Mouse (Mus musculus) bone marrow, adult 2 months (tissue): ENCODE measurements around the gene Olfr1037. TPM values are rescaled to one million over a fixed set of nuclear protein-coding genes. Genes with fewer than 3 reads are reported as not detected.
"Not testable (repeated sequence)": the region's sequence is repeated elsewhere in the genome, so short reads cannot be mapped to it uniquely, and the experiment has no call there.

Experiments
- H3K27ac ChIP-seq: fragments of 200-500 bp; 2 replicates; pipeline ENCODE4 v1.5.1; 2012; ENCODE audit warnings: low read depth, mild to moderate bottlenecking, control low read depth, inconsistent platforms, low read length; ENCODE audit not compliant: control insufficient read depth, poor library complexity, insufficient read depth
- H3K4me1 ChIP-seq: fragments of 200-500 bp; 2 replicates; pipeline ENCODE4 v1.6.1; 2011; ENCODE audit warnings: low read length; ENCODE audit not compliant: control insufficient read depth, insufficient read depth
- H3K4me3 ChIP-seq: fragments of 200-500 bp; replicated peaks from 2 replicates; pipeline ENCODE3; 2011; ENCODE audit warnings: mild to moderate bottlenecking, low read depth, low read length, control low read depth; ENCODE audit not compliant: control insufficient read depth
- CTCF ChIP-seq: fragments of 200-500 bp; IDR thresholded peaks from 2 replicates; pipeline ENCODE4 v1.5.1; 2011; ENCODE audit warnings: low read length, control low read depth; ENCODE audit not compliant: control insufficient read depth, insufficient read depth
- POLR2A ChIP-seq: fragments of 200-500 bp; IDR thresholded peaks from 2 replicates; pipeline ENCODE4 v1.6.1; 2011; ENCODE audit warnings: low read depth, mild to moderate bottlenecking, control low read depth, low read length, borderline replicate concordance; ENCODE audit not compliant: control insufficient read depth
- WGBS: fragments of 180-500 bp; shearing (Covaris S2); methylation state at CpG from one replicate; pipeline ENCODE4 v1.1.7; 2018; 5-methylcytosine and 5-hydroxymethylcytosine counted together
- polyA plus RNA-seq: library from polyadenylated mRNA; stranded (reverse); fragments of >200 nt; gene quantifications from 2 replicates; pipeline ENCODE4 v1.2.4, GENCODE M21; 2011; ENCODE audit warnings: low replicate concordance; ENCODE audit not compliant: missing spikeins, insufficient read depth, insufficient read length

Olfr1037 gene
- not detected in 2 replicates for polyA plus RNA-seq

DNA sequence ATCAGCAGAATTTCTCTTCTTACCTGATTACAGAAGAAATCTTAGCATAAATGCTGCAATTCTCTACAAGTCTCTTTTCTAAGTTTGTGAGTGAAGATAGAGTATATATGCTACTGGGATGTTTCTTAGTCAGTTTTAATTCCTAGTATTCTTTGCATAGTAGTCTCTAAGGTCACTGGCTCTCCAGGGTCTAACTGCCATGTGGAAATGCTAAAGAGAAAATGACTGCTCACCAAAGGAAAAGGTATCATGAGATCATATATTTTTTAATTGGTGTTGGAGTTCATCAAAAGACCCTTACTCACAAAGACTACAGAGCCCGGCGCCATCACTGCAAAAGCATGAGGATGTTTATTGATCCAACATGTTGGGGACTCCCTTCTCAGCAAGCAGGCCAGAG, at the start of gene Olfr1037:
Gene Olfr1037 (minus strand): TSS at position 101 of the 400 bp plus-strand sequence.
- Histone ChIP-seq H3K27ac (no peak within 1 kb of the TSS), H3K4me3 (no peak within 1 kb of the TSS), H3K4me1 (no peaks in the 10 kb centered on the region)
- WGBS, result 76% methylated on average over 2 of the region's 2 CpGs
- TF ChIP-seq CTCF, result no peak
- no peak for TF ChIP-seq POLR2A

DNA sequence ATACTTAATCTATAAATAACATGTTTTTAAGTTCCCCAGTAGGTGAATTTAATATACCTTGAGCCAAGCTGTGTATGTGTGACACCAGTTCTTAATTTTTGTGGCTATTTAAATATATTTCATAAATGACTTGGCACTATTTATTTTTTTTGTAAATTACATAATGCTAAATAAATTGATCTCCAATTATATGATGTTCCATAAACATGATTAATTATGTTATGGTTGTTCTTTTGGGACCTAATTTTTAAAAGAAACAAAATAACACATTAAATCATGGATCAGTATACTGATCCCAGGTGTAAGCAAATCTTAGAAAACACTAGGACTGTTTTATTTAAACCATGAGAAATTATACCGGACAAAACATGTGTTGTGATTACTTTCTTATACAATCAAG, 48.6 kb upstream of the Olfr1037 start, which contains the start of gene Olfr1039:
Gene Olfr1039 (minus strand): TSS at position 101 of the 400 bp plus-strand sequence.
- TF ChIP-seq POLR2A (no peak), CTCF (no peak)
- H3K4me3 ChIP-seq, result no peak within 1 kb of the TSS
- H3K4me1 ChIP-seq, result no peaks in the 10 kb centered on the region
- no peak within 1 kb of the TSS for H3K27ac ChIP-seq
- 81% methylated on average over 1 of the region's 1 CpGs for WGBS

DNA sequence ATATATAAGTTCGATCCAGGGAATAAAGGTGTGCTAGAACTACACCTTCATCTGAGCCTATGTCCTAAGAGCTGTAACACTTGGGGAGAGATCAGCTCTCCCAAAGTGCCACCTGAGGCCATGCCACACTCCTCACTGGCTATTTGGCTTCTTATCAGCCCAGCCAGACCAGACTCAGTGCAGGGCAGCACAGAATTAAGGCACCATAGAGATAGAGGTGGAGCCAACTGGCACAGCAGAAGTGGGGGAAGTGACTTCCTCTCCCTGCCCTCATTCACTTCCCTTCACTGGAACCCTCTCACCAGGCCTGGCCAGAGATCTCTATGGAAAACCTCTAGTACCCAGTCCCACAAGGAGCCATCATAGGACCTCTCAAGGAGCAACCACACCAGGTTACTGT, 6.7 kb downstream of the Olfr1037 start:
- not testable (repeated sequence) for H3K4me1 ChIP-seq, H3K27ac ChIP-seq
- WGBS, result 69% methylated on average over 1 of the region's 1 CpGs

DNA sequence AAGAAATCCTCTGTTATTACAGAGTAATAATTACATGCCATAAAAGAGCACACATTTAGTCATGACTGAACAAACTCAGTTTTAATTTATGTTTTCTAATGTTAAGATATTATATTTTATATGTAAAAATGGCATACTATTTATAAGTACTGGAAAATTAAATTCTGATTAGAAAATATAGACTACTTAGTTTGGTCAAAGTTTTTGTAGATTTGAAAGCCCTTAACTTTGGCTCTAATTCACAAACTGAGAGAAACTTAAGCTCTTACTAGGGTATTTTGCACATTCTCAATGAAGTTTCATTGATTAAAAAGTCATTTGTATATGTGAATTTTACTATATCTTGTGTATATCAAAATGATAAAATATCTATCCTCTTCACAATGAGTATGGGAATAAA, 13.5 kb downstream of the Olfr1037 start, which contains the start of gene Olfr1036:
Gene Olfr1036 (plus strand): TSS at position 301 of the 400 bp plus-strand sequence.
- H3K4me1 ChIP-seq, H3K27ac ChIP-seq, H3K4me3 ChIP-seq: not testable (repeated sequence)

More for the DNA sequence above, 6.7 kb downstream of the Olfr1037 start:
- H3K4me3 ChIP-seq, result not testable (repeated sequence)

DNA sequence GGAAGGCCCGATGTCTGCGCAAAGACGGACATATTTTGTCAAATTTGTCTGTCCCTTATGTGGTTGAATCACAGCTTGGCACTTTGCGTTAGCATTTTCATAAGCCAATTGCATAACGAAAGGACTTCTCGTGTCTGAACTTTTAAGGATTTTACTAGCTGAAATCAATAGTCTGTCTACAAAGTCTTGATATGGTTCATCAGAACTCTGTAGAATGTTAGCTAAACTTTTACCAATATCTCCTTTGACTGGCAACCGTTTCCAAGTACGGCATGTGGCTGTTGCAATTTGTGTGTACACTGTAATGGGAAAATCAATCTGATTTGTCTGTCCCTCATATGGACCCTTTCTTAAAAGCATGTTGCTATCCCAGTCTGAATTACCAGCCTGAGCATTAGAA, 17.0 kb downstream of the Olfr1037 start:
- Histone ChIP-seq H3K4me3 (no peak overlapping the region), H3K27ac (no peak overlapping the region), H3K4me1 (no peaks in the 10 kb centered on the region)
- 89% methylated on average over 8 of the region's 8 CpGs for WGBS
- TF ChIP-seq CTCF, result no peak
- TF ChIP-seq POLR2A, result no peak

DNA sequence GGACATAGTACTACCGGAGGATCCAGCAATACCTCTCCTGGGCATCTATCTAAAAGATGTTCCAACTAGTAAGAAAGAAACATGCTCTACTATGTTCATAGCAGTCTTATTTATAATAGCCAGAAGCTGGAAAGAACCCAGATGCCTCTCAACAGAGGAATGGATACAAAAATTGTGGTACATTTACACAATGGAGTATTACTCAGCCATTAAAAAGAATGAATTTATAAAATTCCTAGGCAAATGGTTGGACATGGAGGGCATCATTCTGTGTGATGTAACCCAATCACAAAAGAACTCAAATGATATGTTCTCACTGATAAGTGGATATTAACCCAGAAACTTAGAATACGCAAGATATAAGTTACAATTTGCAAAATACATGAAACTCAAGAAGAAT, 23.4 kb downstream of the Olfr1037 start:
- not testable (repeated sequence) for H3K4me3 ChIP-seq, H3K4me1 ChIP-seq, H3K27ac ChIP-seq
- 84% methylated on average over 2 of the region's 2 CpGs for WGBS

DNA sequence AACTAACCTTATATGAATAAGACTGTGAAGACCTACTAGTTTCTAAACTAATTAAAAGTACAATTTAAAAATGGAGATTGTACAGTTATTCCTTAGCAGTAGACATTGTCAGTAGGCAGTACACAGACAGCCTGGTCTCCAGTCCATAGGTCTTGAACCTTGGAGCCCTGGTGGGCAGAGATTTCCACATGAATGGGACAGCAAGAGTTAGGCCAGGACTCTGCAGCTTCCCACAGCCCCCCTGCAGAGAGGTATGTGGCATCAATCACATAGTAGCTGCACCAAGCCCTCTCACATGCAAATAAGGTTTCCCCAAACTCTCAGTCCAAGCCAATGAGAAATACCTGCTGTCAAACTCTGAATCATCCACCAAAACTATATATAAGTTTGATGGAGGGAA, 36.4 kb downstream of the Olfr1037 start:
- H3K4me1 ChIP-seq, H3K27ac ChIP-seq, H3K4me3 ChIP-seq: not testable (repeated sequence)

DNA sequence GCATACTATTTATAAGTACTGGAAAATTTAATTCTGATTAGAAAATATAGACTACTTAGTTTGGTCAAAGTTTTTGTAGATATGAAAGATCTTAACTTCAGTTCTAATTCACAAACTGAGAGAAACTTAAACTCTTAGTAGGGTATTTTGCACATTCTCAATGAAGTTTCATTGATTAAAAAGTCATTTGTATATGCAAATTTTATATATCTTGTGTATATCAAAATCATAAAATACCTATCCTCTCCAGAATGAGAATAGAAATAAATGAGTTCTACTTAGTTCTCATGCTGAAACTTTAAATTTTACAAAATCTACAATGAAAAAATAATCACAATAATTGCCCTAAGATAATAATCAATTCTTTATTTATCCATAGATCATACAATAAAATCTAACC, 41.6 kb downstream of the Olfr1037 start, which contains the start of gene Olfr1034:
Gene Olfr1034 (plus strand): TSS at position 301 of the 400 bp plus-strand sequence.
- no peak within 1 kb of the TSS for H3K27ac ChIP-seq
- TF ChIP-seq POLR2A (no peak), CTCF (no peak)
- H3K4me1 ChIP-seq, result no peaks in the 10 kb centered on the region
- H3K4me3 ChIP-seq, result no peak within 1 kb of the TSS

Other genes with a start within 250 kb of the Olfr1037 start
- gene Olfr1019, start 241.9 kb downstream of the Olfr1037 start, polyA plus RNA-seq, result not detected in 2 replicates
- not detected in 2 replicates for gene Olfr1020, start 240.4 kb downstream of the Olfr1037 start, polyA plus RNA-seq
- not detected in 2 replicates for gene Olfr1022, start 218.8 kb downstream of the Olfr1037 start, polyA plus RNA-seq
- not detected in 2 replicates for gene Olfr1023, start 201.7 kb downstream of the Olfr1037 start, polyA plus RNA-seq
- not detected in 2 replicates for gene Olfr1024, start 182.3 kb downstream of the Olfr1037 start, polyA plus RNA-seq
- not detected in 2 replicates for gene Olfr1025-ps1, start 172.2 kb downstream of the Olfr1037 start, polyA plus RNA-seq
- not detected in 2 replicates for gene Olfr1026, start 165.8 kb downstream of the Olfr1037 start, polyA plus RNA-seq
- gene Olfr1028, start 136.9 kb downstream of the Olfr1037 start, polyA plus RNA-seq, result not detected in 2 replicates
- not detected in 2 replicates for gene Olfr1029, start 113.5 kb downstream of the Olfr1037 start, polyA plus RNA-seq
- 0.65 TPM in 1 of 2 replicates, not detected in the other for gene Olfr1030, start 108.1 kb downstream of the Olfr1037 start, polyA plus RNA-seq
- not detected in 2 replicates for gene Olfr1031, start 97.1 kb downstream of the Olfr1037 start, polyA plus RNA-seq
- gene Olfr1032, start 81.8 kb downstream of the Olfr1037 start, polyA plus RNA-seq, result not detected in 2 replicates
- not detected in 2 replicates for gene Olfr1033, start 66.8 kb downstream of the Olfr1037 start, polyA plus RNA-seq
- gene Olfr1034, start 41.5 kb downstream of the Olfr1037 start, polyA plus RNA-seq, result not detected in 2 replicates
- not detected in 2 replicates for gene Olfr1036, start 13.4 kb downstream of the Olfr1037 start, polyA plus RNA-seq
- gene Olfr1039, start 48.5 kb upstream of the Olfr1037 start, polyA plus RNA-seq, result not detected in 2 replicates
- gene Olfr1040, start 59.3 kb upstream of the Olfr1037 start, polyA plus RNA-seq, result not detected in 2 replicates
- gene Olfr1042, start 74.5 kb upstream of the Olfr1037 start, polyA plus RNA-seq, result not detected in 2 replicates
- not detected in 2 replicates for gene Olfr1043, start 80.1 kb upstream of the Olfr1037 start, polyA plus RNA-seq
- gene Olfr1044, start 90.4 kb upstream of the Olfr1037 start, polyA plus RNA-seq, result not detected in 2 replicates
- gene Olfr52, start 98.3 kb upstream of the Olfr1037 start, polyA plus RNA-seq, result not detected in 2 replicates
- gene Olfr1045, start 115.6 kb upstream of the Olfr1037 start, polyA plus RNA-seq, result not detected in 2 replicates
- gene Olfr1046, start 131.9 kb upstream of the Olfr1037 start, polyA plus RNA-seq, result not detected in 2 replicates
- not detected in 2 replicates for gene Olfr1047, start 144.0 kb upstream of the Olfr1037 start, polyA plus RNA-seq
- not detected in 2 replicates for gene Olfr1048, start 152.9 kb upstream of the Olfr1037 start, polyA plus RNA-seq
- not detected in 2 replicates for gene Olfr1049, start 170.9 kb upstream of the Olfr1037 start, polyA plus RNA-seq
- gene Olfr1051, start 191.7 kb upstream of the Olfr1037 start, polyA plus RNA-seq, result not detected in 2 replicates
- not detected in 2 replicates for gene Olfr1052, start 205.1 kb upstream of the Olfr1037 start, polyA plus RNA-seq
- not detected in 2 replicates for gene Olfr1053, start 227.9 kb upstream of the Olfr1037 start, polyA plus RNA-seq
- gene Olfr1054, start 248.0 kb upstream of the Olfr1037 start, polyA plus RNA-seq, result not detected in 2 replicates